ENCODE assay signal across 7 mouse cellular contexts in the genomic region with DNA sequence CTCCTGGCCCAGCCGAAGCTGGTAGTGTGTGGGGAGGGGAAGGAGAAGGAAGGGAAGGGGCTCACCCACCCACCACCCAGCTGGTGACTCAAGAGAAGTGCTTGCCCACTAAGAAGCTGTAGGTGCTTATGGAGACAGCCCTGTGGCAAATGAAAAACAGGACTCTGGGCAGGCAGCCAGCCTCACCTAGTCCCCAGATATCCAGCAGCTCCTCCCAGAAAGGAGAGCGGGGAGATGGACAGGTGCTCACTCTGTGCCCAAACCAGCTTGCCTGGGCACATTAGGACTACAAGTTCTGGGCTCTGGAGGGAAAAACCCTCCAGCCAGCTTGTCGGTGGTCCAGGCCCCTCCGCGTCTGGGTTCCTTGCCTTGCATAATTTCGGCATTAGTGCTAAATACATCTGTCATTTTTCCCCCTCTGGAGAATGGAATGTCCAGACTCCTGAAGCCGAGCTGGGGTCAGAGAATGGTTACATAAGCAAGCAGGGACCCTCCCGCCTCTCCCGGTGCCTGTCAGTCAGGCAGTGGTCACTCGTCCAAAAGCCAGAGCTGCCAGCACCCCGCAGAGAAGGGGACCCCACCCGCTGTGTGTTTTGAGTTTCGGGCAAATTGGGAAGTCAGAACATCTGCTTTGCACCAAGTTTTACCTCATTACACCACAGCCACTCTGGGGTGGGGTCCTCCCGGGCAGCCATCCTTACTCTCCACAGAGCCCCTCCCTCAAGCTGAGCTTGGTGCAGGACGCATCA. TPM values are rescaled to one million over a fixed set of nuclear protein-coding genes. Genes with fewer than 3 reads are reported as not detected.
DNase-seq lines count a peak whose midpoint lies in the region; ATAC-seq and TF ChIP-seq lines count a peak whose summit lies in the region.

No protein-coding gene starts in this region.

- H3K27ac ChIP-seq in embryonic facial prominence, embryonic 14.5 days (replicated peaks; ENCODE audit: low read depth, low read length): peak overlapping the region; percentile 70
- no peak overlapping the region for H3K27ac ChIP-seq in kidney, postnatal 0 days
- H3K27ac ChIP-seq in forebrain, embryonic 14.5 days (ENCODE audit: low read depth, low read length): no peak overlapping the region

- H3K4me3 ChIP-seq in embryonic facial prominence, embryonic 14.5 days (ENCODE audit: low read depth, low read length): no peak overlapping the region
- H3K4me3 ChIP-seq in kidney, postnatal 0 days (replicated peaks; ENCODE audit: low read depth, low read length): no peak overlapping the region
- no peak overlapping the region for H3K4me3 ChIP-seq in forebrain, embryonic 14.5 days (ENCODE audit: low read depth, low read length)

- H3K36me3 ChIP-seq in embryonic facial prominence, embryonic 14.5 days (ENCODE audit: control insufficient read depth, insufficient read depth, low read length): peaks cover 20% of the 10 kb centered on the region
- peaks cover 7% of the 10 kb centered on the region; the same call in 1 of the 2 replicates for H3K36me3 ChIP-seq in kidney, postnatal 0 days (ENCODE audit: insufficient read depth, low read length)
- H3K36me3 ChIP-seq in splenic B cell, adult 2 months (ENCODE audit: control insufficient read depth, insufficient read depth, low read length, poor library complexity, severe bottlenecking): peaks cover 5% of the 10 kb centered on the region
- H3K36me3 ChIP-seq in forebrain, embryonic 14.5 days (ENCODE audit: control insufficient read depth, insufficient read depth, low read length): peaks cover 15% of the 10 kb centered on the region

- H3K4me1 ChIP-seq in embryonic facial prominence, embryonic 14.5 days (ENCODE audit: control insufficient read depth, insufficient read depth, low read length): peaks cover 32% of the 10 kb centered on the region
- peaks cover 25% of the 10 kb centered on the region for H3K4me1 ChIP-seq in kidney, postnatal 0 days (replicated peaks; ENCODE audit: insufficient read depth, low read length)
- no peaks in the 10 kb centered on the region for H3K4me1 ChIP-seq in forebrain, embryonic 14.5 days (ENCODE audit: control insufficient read depth, insufficient read depth, low read length)

- whole genome bisulfite sequencing in embryonic facial prominence, embryonic 14.5 days: 9% methylated on average over 15 of the region's 15 CpGs
- 17% methylated on average over 15 of the region's 15 CpGs for WGBS in kidney, postnatal 0 days
- 32% methylated on average over 15 of the region's 15 CpGs for WGBS in forebrain, embryonic 14.5 days

- H3K4me2 ChIP-seq in embryonic facial prominence, embryonic 14.5 days (ENCODE audit: low read depth, low read length): peak overlapping the region; percentile 11; the same call in 1 of the 2 replicates
- no peak overlapping the region for H3K4me2 ChIP-seq in kidney, postnatal 0 days (ENCODE audit: low read length)
- no peak overlapping the region for H3K4me2 ChIP-seq in forebrain, embryonic 14.5 days (ENCODE audit: low read length)

- no peak for TF ChIP-seq CTCF in kidney, postnatal 0 days (IDR thresholded peaks at IDR 0.05; ENCODE audit: low read depth)

- no peak overlapping the region for H3K9ac ChIP-seq in embryonic facial prominence, embryonic 14.5 days (ENCODE audit: low read depth, low read length)
- no peak overlapping the region for H3K9ac ChIP-seq in kidney, postnatal 0 days (ENCODE audit: low read depth, low read length)
- no peak overlapping the region for H3K9ac ChIP-seq in forebrain, embryonic 14.5 days (ENCODE audit: low read length)

- H3K9me3 ChIP-seq in embryonic facial prominence, embryonic 14.5 days (ENCODE audit: control insufficient read depth, low read length): no peaks in the 10 kb centered on the region
- H3K9me3 ChIP-seq in kidney, postnatal 0 days (replicated peaks; ENCODE audit: low read length): no peaks in the 10 kb centered on the region
- H3K9me3 ChIP-seq in forebrain, embryonic 14.5 days (replicated peaks; ENCODE audit: control insufficient read depth, low read length): no peaks in the 10 kb centered on the region

- H3K27me3 ChIP-seq in embryonic facial prominence, embryonic 14.5 days (replicated peaks; ENCODE audit: control insufficient read depth, insufficient read depth, low read length): no peaks in the 10 kb centered on the region
- no peaks in the 10 kb centered on the region for H3K27me3 ChIP-seq in kidney, postnatal 0 days (ENCODE audit: insufficient read depth, low read length)
- no peaks in the 10 kb centered on the region for H3K27me3 ChIP-seq in splenic B cell, adult 2 months (ENCODE audit: control insufficient read depth, insufficient read depth, low read length, poor library complexity, severe bottlenecking)
- H3K27me3 ChIP-seq in forebrain, embryonic 14.5 days (replicated peaks; ENCODE audit: control insufficient read depth, insufficient read depth, low read length): no peaks in the 10 kb centered on the region

- DNase-seq in thymus, postnatal 4 days: peak; percentile 22
- no peak for DNase-seq in thymus, postnatal 0 days (ENCODE audit: low spot score)
- DNase-seq in embryonic facial prominence, embryonic 14.5 days (ENCODE audit: low spot score): peak; percentile 56
- peak; percentile 62 for DNase-seq in kidney, postnatal 0 days (ENCODE audit: low spot score)
- peak; percentile 25 for DNase-seq in splenic B cell, adult 2 months (ENCODE audit: low read depth, low spot score)
- DNase-seq in frontal cortex, postnatal 25 days (ENCODE audit: low spot score in 2 of 2): no peak
- no peak for DNase-seq in forebrain, embryonic 14.5 days (ENCODE audit: low spot score)

- ATAC-seq in embryonic facial prominence, embryonic 14.5 days (ENCODE audit: low read depth): peak; percentile 23; the same call in 1 of the 2 replicates
- ATAC-seq in kidney, postnatal 0 days (replicated peaks; ENCODE audit: low FRiP score, low read depth): no peak
- ATAC-seq in forebrain, embryonic 14.5 days: no peak

RNA-seq across cellular contexts. Expression of gene Pi16, which starts 12.2 kb away (rescaled TPM):
- polyA plus RNA-seq in thymus, postnatal 0 days (2015; fragmentation: Nextera tagmentation; extraction: Ambion mirVana): 3.7 and 4.4 TPM in 2 replicates
- polyA plus RNA-seq in embryonic facial prominence, embryonic 14.5 days (2014; fragmentation: Nextera tagmentation; extraction: Ambion mirVana): 1.8 and 3.0 TPM in 2 replicates
- polyA plus RNA-seq in kidney, postnatal 0 days (2015; fragmentation: Nextera tagmentation; extraction: Ambion mirVana): 3.1 and 4.1 TPM in 2 replicates
- polyA plus RNA-seq in forebrain, embryonic 14.5 days (2014; fragmentation: Nextera tagmentation; extraction: Ambion mirVana): 1.2 TPM in 2 replicates

RNA-seq across cellular contexts. Expression of gene BC004004, which starts 36.6 kb away (rescaled TPM):
- 92.2 and 95.2 TPM in 2 replicates for polyA plus RNA-seq in thymus, postnatal 0 days (2015; fragmentation: Nextera tagmentation; extraction: Ambion mirVana)
- 82.1 and 85.6 TPM in 2 replicates for polyA plus RNA-seq in embryonic facial prominence, embryonic 14.5 days (2014; fragmentation: Nextera tagmentation; extraction: Ambion mirVana)
- 131 TPM in 2 replicates for polyA plus RNA-seq in kidney, postnatal 0 days (2015; fragmentation: Nextera tagmentation; extraction: Ambion mirVana)
- polyA plus RNA-seq in forebrain, embryonic 14.5 days (2014; fragmentation: Nextera tagmentation; extraction: Ambion mirVana): 116 and 123 TPM in 2 replicates

RNA-seq across cellular contexts. Expression of gene Ppil1, which starts 41.2 kb away (rescaled TPM):
- 118 and 133 TPM in 2 replicates for polyA plus RNA-seq in thymus, postnatal 0 days (2015; fragmentation: Nextera tagmentation; extraction: Ambion mirVana)
- 108 and 117 TPM in 2 replicates for polyA plus RNA-seq in embryonic facial prominence, embryonic 14.5 days (2014; fragmentation: Nextera tagmentation; extraction: Ambion mirVana)
- polyA plus RNA-seq in kidney, postnatal 0 days (2015; fragmentation: Nextera tagmentation; extraction: Ambion mirVana): 108 and 126 TPM in 2 replicates
- 123 and 131 TPM in 2 replicates for polyA plus RNA-seq in forebrain, embryonic 14.5 days (2014; fragmentation: Nextera tagmentation; extraction: Ambion mirVana)

RNA-seq across cellular contexts. Expression of gene Mtch1, which starts 42.5 kb away (rescaled TPM):
- 144 and 154 TPM in 2 replicates for polyA plus RNA-seq in thymus, postnatal 0 days (2015; fragmentation: Nextera tagmentation; extraction: Ambion mirVana)
- polyA plus RNA-seq in embryonic facial prominence, embryonic 14.5 days (2014; fragmentation: Nextera tagmentation; extraction: Ambion mirVana): 396 and 441 TPM in 2 replicates
- 307 and 309 TPM in 2 replicates for polyA plus RNA-seq in kidney, postnatal 0 days (2015; fragmentation: Nextera tagmentation; extraction: Ambion mirVana)
- polyA plus RNA-seq in forebrain, embryonic 14.5 days (2014; fragmentation: Nextera tagmentation; extraction: Ambion mirVana): 418 and 521 TPM in 2 replicates

RNA-seq across cellular contexts. Expression of gene Fgd2, which starts 55.5 kb away (rescaled TPM):
- 6.8 and 7.2 TPM in 2 replicates for polyA plus RNA-seq in thymus, postnatal 0 days (2015; fragmentation: Nextera tagmentation; extraction: Ambion mirVana)
- 10.5 and 12.7 TPM in 2 replicates for polyA plus RNA-seq in embryonic facial prominence, embryonic 14.5 days (2014; fragmentation: Nextera tagmentation; extraction: Ambion mirVana)
- polyA plus RNA-seq in kidney, postnatal 0 days (2015; fragmentation: Nextera tagmentation; extraction: Ambion mirVana): 12.3 and 12.5 TPM in 2 replicates
- polyA plus RNA-seq in forebrain, embryonic 14.5 days (2014; fragmentation: Nextera tagmentation; extraction: Ambion mirVana): 3.4 and 6.1 TPM in 2 replicates

Comparison
In these comparisons a context has a peak if more than half of its experiments do, and no peak if none do; other contexts are left out.
1. DNase-seq: peak in thymus, postnatal 4 days (single experiment), embryonic facial prominence, embryonic 14.5 days (single experiment), kidney, postnatal 0 days (single experiment) and splenic B cell, adult 2 months (single experiment); none in thymus, postnatal 0 days (single experiment), frontal cortex, postnatal 25 days (0 of 2) and forebrain, embryonic 14.5 days (single experiment).